Mouse (Mus musculus) limb, embryonic 12.5 days (tissue): ENCODE data around the gene Crip1. TPM values are rescaled to one million over a fixed set of nuclear protein-coding genes. Genes with fewer than 3 reads are reported as not detected.
A peak's percentile ranks its signal among the peaks of the same experiment; 100 is the strongest.
"Not testable (repeated sequence)": the region's sequence is repeated elsewhere in the genome, so short reads cannot be mapped to it uniquely, and the experiment has no call there.

ENCODE experiments used
- ATAC-seq: fragments of 200-750 bp; cut with Nextera tagmentation; 2 replicates; pipeline ENCODE4 v1.8.0; 2017; ENCODE audit warnings: low read depth, moderate TSS enrichment; ENCODE audit not compliant: insufficient number of reproducible peaks, insufficient read depth, low FRiP score, low TSS enrichment
- H3K27ac ChIP-seq: fragments of 300-500 bp; sonication (generic); 2 replicates; pipeline ENCODE4 v1.5.1; 2016; ENCODE audit warnings: mild to moderate bottlenecking, moderate library complexity
- H3K27me3 ChIP-seq: fragments of 300-500 bp; sonication (generic); 2 replicates; pipeline ENCODE4 v1.6.1; 2016; ENCODE audit warnings: mild to moderate bottlenecking, moderate library complexity
- H3K36me3 ChIP-seq: fragments of 300-500 bp; sonication (generic); 2 replicates; pipeline ENCODE4 v1.6.1; 2016; ENCODE audit warnings: mild to moderate bottlenecking, moderate library complexity
- H3K4me1 ChIP-seq: fragments of 300-500 bp; sonication (generic); replicated peaks from 2 replicates; pipeline ENCODE4 v1.6.1; 2016
- H3K4me2 ChIP-seq: fragments of 300-500 bp; sonication (generic); 2 replicates; pipeline ENCODE4 v1.6.1; 2016; ENCODE audit warnings: mild to moderate bottlenecking, moderate library complexity
- H3K4me3 ChIP-seq: fragments of 300-500 bp; sonication (generic); replicated peaks from 2 replicates; pipeline ENCODE4 v1.5.1; 2016; ENCODE audit warnings: mild to moderate bottlenecking
- H3K9ac ChIP-seq: fragments of 300-500 bp; sonication (generic); replicated peaks from 2 replicates; pipeline ENCODE4 v1.6.1; 2016; ENCODE audit warnings: mild to moderate bottlenecking, moderate library complexity
- H3K9me3 ChIP-seq: fragments of 300-500 bp; sonication (generic); 2 replicates; pipeline ENCODE4 v1.6.1; 2016; ENCODE audit warnings: mild to moderate bottlenecking, moderate library complexity
- WGBS: fragments of 180-500 bp; shearing (Covaris S2); methylation state at CpG from one replicate; pipeline ENCODE4 v1.1.7; 2016; 5-methylcytosine and 5-hydroxymethylcytosine counted together
- polyA plus RNA-seq: library from polyadenylated mRNA; unstranded; fragments of >200 nt; fragmentation: Nextera tagmentation; extraction: Ambion mirVana; gene quantifications from 2 replicates; pipeline ENCODE4 v1.2.1, GENCODE M21; 2016

Crip1 gene
- polyA plus RNA-seq, 1 experiment from 2014 or later = 73.2 TPM

GRCm38 (mm10) chr12:113187011-113187375 is 40.9 kb downstream of the Crip1 start:
- Histone ChIP-seq H3K4me2 (peak overlapping the region; percentile 83), H3K4me1 (peaks cover 29% of the 10 kb centered on the region), H3K9me3 (no peaks in the 10 kb centered on the region), H3K36me3 (peaks cover 26% of the 10 kb centered on the region), H3K27me3 (peaks cover 44% of the 10 kb centered on the region), H3K27ac (no peak overlapping the region), H3K9ac (no peak overlapping the region), H3K4me3 (peak overlapping the region; percentile 40)
- WGBS = 54% methylated on average over 4 of the region's 4 CpGs
- ATAC-seq = no peak

DNA sequence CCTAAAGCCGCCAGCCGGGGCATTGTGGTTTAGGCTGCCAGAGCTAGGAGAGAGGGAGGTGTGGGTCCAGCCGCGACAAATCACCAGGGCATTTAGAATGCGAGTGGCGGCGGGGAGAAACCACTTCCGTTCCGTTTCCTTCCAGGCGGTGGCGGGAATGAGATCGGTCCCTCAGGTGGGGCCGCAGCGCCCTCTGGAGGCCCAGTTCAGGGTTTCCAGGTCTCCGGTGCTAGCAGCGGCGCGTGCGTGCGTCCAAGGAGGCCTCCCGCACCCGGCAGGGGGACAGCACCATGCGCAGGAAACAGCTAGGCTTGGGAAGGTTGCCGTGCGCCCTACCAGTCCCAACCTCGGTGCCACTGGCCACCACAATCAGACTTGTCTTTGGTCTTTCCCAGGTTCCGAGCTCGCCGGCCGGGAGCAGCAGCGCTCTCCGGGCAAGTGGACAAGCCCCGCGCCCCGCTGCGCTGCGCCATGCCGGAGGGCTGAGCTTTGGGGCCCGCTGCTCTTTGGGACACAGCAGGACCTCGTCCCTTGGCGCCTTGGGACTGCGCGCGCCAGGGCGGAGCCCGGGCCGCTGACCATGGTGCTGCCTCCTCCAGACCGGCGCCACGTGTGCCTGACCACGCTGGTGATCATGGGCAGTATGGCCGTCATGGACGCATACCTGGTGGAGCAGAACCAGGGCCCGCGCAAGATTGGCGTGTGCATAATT is 41.6 kb downstream of the Crip1 start:
- H3K36me3 ChIP-seq = peaks cover 26% of the 10 kb centered on the region
- peaks cover 29% of the 10 kb centered on the region for H3K4me1 ChIP-seq
- H3K4me3 ChIP-seq = peak overlapping the region; percentile 40
- H3K4me2 ChIP-seq = peak overlapping the region; percentile 83
- H3K27ac ChIP-seq = no peak overlapping the region
- H3K9ac ChIP-seq = peak overlapping the region; percentile 48; the same call in 1 of the 2 replicates
- H3K9me3 ChIP-seq = no peaks in the 10 kb centered on the region
- peaks cover 44% of the 10 kb centered on the region for H3K27me3 ChIP-seq
- no peak for ATAC-seq
- WGBS = 4% methylated on average over 56 of the region's 56 CpGs

DNA sequence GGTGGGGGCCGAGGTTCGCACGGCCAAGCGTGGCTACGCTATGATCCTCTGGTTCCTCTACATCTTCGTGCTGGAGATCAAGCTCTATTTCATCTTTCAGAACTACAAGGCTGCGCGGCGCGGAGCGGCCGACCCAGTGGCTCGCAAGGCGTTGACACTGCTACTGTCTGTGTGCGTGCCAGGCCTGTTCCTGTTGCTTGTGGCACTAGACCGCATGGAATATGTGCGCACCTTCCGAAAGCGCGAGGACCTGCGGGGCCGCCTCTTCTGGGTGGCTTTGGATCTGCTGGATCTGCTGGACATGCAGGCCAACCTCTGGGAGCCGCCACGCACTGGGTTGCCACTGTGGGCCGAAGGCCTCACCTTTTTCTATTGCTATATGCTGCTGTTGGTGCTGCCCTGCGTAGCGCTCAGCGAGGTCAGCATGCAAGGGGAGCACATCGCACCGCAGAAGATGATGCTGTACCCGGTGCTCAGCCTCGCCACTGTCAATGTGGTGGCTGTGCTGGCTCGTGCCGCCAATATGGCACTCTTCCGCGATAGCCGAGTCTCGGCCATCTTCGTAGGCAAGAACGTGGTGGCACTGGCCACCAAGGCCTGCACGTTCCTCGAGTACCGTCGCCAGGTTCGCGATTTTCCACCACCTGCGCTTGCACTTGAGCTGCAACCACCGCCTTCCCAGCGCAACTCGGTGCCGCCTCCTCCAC is 42.4 kb downstream of the Crip1 start:
- H3K27me3 ChIP-seq = peaks cover 44% of the 10 kb centered on the region
- 88% methylated on average over 51 of the region's 51 CpGs for WGBS

DNA sequence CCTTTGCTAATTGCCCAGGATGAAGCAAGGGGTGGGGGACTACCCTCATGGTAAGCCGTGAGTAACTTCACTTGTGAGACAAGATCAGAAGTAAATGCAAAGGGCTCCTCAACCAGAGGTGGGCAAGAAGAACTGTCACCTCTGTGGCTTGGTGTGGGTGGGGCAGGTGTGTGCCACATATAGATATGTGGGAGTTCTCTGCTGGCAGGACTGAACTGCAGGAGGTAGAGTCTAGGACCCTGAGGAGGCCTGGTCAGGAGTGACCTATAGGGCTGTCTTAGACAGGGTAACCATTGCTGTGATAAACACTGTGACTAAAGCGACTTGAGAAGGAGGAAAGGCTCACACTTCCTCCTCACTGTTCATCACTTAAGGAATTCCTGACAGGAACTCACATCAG is 47.3 kb downstream of the Crip1 start:
- H3K27me3 ChIP-seq = peaks cover 2% of the 10 kb centered on the region; the same call in 1 of the 2 replicates
- H3K27ac ChIP-seq = no peak overlapping the region
- no peak for ATAC-seq
- no peaks in the 10 kb centered on the region for H3K4me1 ChIP-seq
- no peak overlapping the region for H3K4me3 ChIP-seq
- H3K36me3 ChIP-seq = peaks cover 23% of the 10 kb centered on the region
- H3K4me2 ChIP-seq = no peak overlapping the region
- H3K9me3 ChIP-seq = peaks cover 10% of the 10 kb centered on the region; the same call in 1 of the 2 replicates
- WGBS = 60% methylated on average over 2 of the region's 2 CpGs
- H3K9ac ChIP-seq = no peak overlapping the region

More for the DNA sequence above, 42.4 kb downstream of the Crip1 start:
- Histone ChIP-seq H3K4me1 (peaks cover 29% of the 10 kb centered on the region), H3K9ac (no peak overlapping the region), H3K27ac (no peak overlapping the region), H3K9me3 (no peaks in the 10 kb centered on the region), H3K4me2 (peak overlapping the region; percentile 83), H3K4me3 (no peak overlapping the region), H3K36me3 (peaks cover 26% of the 10 kb centered on the region)
- ATAC-seq = no peak

- not testable (repeated sequence) for H3K27ac ChIP-seq, H3K9me3 ChIP-seq, H3K36me3 ChIP-seq, H3K4me1 ChIP-seq, ATAC-seq, H3K9ac ChIP-seq, H3K4me2 ChIP-seq, H3K27me3 ChIP-seq, H3K4me3 ChIP-seq
- WGBS = 96% methylated on average over 3 of the region's 6 CpGs
Observed at GRCm38 (mm10) chr12:113199132-113199531, 53.0 kb downstream of the Crip1 start.

- no peak for ATAC-seq
- no peaks in the 10 kb centered on the region for H3K27me3 ChIP-seq
- no peaks in the 10 kb centered on the region for H3K9me3 ChIP-seq
- no peak overlapping the region for H3K27ac ChIP-seq
- H3K4me1 ChIP-seq = no peaks in the 10 kb centered on the region
- H3K4me3 ChIP-seq = no peak overlapping the region
- H3K4me2 ChIP-seq = no peak overlapping the region
- WGBS = 90% methylated on average over 4 of the region's 4 CpGs
- H3K36me3 ChIP-seq = no peaks in the 10 kb centered on the region
- H3K9ac ChIP-seq = no peak overlapping the region
Observed at GRCm38 (mm10) chr12:113201301-113201700, 55.2 kb downstream of the Crip1 start.

- Histone ChIP-seq H3K36me3 (no peaks in the 10 kb centered on the region), H3K4me3 (no peak overlapping the region), H3K27me3 (no peaks in the 10 kb centered on the region), H3K9ac (no peak overlapping the region), H3K9me3 (no peaks in the 10 kb centered on the region), H3K4me2 (no peak overlapping the region), H3K27ac (no peak overlapping the region), H3K4me1 (no peaks in the 10 kb centered on the region)
- no peak for ATAC-seq
Observed at GRCm38 (mm10) chr12:113202008-113202407, 55.9 kb downstream of the Crip1 start.

Other genes with a start within 250 kb of the Crip1 start
- 6.4 and 6.8 TPM in 2 replicates for gene Jag2, start 216.5 kb upstream of the Crip1 start, polyA plus RNA-seq
- gene Nudt14, start 204.2 kb upstream of the Crip1 start, polyA plus RNA-seq = 81.6 and 95.2 TPM in 2 replicates
- gene Btbd6, start 169.8 kb upstream of the Crip1 start, polyA plus RNA-seq = 25.7 and 29.1 TPM in 2 replicates
- 76.0 and 83.0 TPM in 2 replicates for gene Brf1, start 145.6 kb upstream of the Crip1 start, polyA plus RNA-seq
- 15.8 and 17.9 TPM in 2 replicates for gene Pacs2, start 131.8 kb upstream of the Crip1 start, polyA plus RNA-seq
- gene Tex22, start 71.8 kb upstream of the Crip1 start, polyA plus RNA-seq = not detected in 2 replicates
- 19.3 and 20.5 TPM in 2 replicates for gene Mta1, start 48.0 kb upstream of the Crip1 start, polyA plus RNA-seq
- 51.4 and 53.7 TPM in 2 replicates for gene Crip2, start 6.1 kb upstream of the Crip1 start, polyA plus RNA-seq
- 44.1 and 44.6 TPM in 2 replicates for gene Tedc1, start 10.1 kb downstream of the Crip1 start, polyA plus RNA-seq
- gene Tmem121, start 39.6 kb downstream of the Crip1 start, polyA plus RNA-seq = 17.5 and 18.7 TPM in 2 replicates